Mouse (Mus musculus): ENCODE results near the gene Stard7.

GRCm38 (mm10) chr2:127319071-127319470, 49.1 kb downstream of the Stard7 start:
- TF ChIP-seq CTCF (IDR thresholded peaks at IDR 0.05; ENCODE audit: low read depth, low read length) = no peak
- no peak for TF ChIP-seq TAL1 (conservative IDR thresholded peaks at IDR 0.05; ENCODE audit: low read depth, low read length)
- TF ChIP-seq GATA2 (IDR thresholded peaks at IDR 0.05; ENCODE audit: borderline replicate concordance, low read depth, low read length) = no peak
- no peak for TF ChIP-seq POLR2AphosphoS5 (IDR thresholded peaks at IDR 0.05; ENCODE audit: insufficient replicate concordance, low read depth, low read length)
- no peak for TF ChIP-seq GATA1 (IDR thresholded peaks at IDR 0.05; ENCODE audit: borderline replicate concordance, low read length)
